Mouse (Mus musculus) testis, adult 2 months (tissue): Measurements from ENCODE around the gene Nxph3. TPM values are rescaled to one million over a fixed set of nuclear protein-coding genes. Genes with fewer than 3 reads are reported as not detected.

ENCODE experiments used
- H3K27ac ChIP-seq: fragments of 200-500 bp; 2 replicates; pipeline ENCODE4 v1.5.1; 2012; ENCODE audit warnings: low read depth, low read length; ENCODE audit not compliant: control insufficient read depth, insufficient read depth
- H3K27me3 ChIP-seq: fragments of 200-500 bp; 2 replicates; pipeline ENCODE4 v1.6.1; 2012; ENCODE audit warnings: mild to moderate bottlenecking, low read length, moderate library complexity; ENCODE audit not compliant: control insufficient read depth, insufficient read depth
- H3K36me3 ChIP-seq: fragments of 200-500 bp; 2 replicates; pipeline ENCODE4 v1.6.1; 2012; ENCODE audit warnings: mild to moderate bottlenecking, low read length; ENCODE audit not compliant: control insufficient read depth, insufficient read depth
- H3K4me1 ChIP-seq: fragments of 200-500 bp; 2 replicates; pipeline ENCODE4 v1.6.1; 2012; ENCODE audit warnings: low read length; ENCODE audit not compliant: control insufficient read depth, insufficient read depth
- H3K4me3 ChIP-seq: fragments of 200-500 bp; 2 replicates; pipeline ENCODE4 v1.5.1; 2012; ENCODE audit warnings: low read depth, mild to moderate bottlenecking, low read length, moderate library complexity, mixed read lengths; ENCODE audit not compliant: control insufficient read depth
- CTCF ChIP-seq: fragments of 200-500 bp; IDR thresholded peaks from 2 replicates; pipeline ENCODE4 v1.5.1; 2012; ENCODE audit warnings: low read depth, mild to moderate bottlenecking, inconsistent platforms, low read length, moderate library complexity; ENCODE audit not compliant: control insufficient read depth, insufficient read depth, insufficient replicate concordance
- POLR2A ChIP-seq: fragments of 200-500 bp; IDR thresholded peaks from 2 replicates; pipeline ENCODE4 v1.6.1; 2012; ENCODE audit warnings: low read depth, mild to moderate bottlenecking, inconsistent platforms, low read length, moderate library complexity; ENCODE audit not compliant: control insufficient read depth
- polyA plus RNA-seq: library from polyadenylated mRNA; depleted of rRNA; stranded (reverse); fragments of >200 nt; gene quantifications from 2 replicates; pipeline ENCODE4 v1.2.3, GENCODE M21; 2012

Nxph3 gene
- polyA plus RNA-seq, 1 experiment, result 1.9 TPM

DNA sequence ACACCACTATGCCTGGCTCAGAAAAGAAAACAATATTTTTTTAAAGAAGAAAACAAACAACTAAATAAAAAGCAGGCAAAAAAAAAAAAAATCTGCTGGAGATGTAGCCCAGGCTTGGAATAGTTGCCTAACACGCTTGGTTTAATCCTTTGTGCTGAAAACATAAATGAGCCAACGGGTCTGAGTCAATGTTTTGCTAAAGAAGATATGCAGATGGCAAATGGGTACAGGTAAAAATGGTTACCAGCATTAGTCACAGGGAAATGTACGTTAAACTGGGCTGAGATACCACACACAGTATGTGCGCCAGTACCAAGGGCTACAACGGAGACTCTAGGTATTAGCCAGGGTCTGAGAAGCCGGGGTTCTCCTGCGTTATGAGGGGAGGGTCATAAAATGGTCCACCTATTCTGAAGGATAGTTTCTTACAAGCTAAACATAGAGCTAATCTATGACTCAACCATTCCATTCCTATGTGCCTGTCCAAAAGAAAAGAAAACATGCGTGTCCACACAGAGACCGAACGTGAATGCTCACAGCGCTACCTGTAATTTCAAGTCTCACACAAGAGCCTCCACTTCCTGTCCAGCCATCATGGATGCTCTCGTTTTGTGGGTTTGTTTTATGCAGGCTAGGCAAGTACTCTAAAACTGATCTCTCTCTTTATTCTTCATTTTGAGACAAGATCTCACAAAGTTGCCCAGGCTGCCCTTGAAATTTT is 36.1 kb upstream of the Nxph3 start:
- TF ChIP-seq CTCF, result no peak
- no peak for TF ChIP-seq POLR2A
- no peak overlapping the region for H3K27ac ChIP-seq

DNA sequence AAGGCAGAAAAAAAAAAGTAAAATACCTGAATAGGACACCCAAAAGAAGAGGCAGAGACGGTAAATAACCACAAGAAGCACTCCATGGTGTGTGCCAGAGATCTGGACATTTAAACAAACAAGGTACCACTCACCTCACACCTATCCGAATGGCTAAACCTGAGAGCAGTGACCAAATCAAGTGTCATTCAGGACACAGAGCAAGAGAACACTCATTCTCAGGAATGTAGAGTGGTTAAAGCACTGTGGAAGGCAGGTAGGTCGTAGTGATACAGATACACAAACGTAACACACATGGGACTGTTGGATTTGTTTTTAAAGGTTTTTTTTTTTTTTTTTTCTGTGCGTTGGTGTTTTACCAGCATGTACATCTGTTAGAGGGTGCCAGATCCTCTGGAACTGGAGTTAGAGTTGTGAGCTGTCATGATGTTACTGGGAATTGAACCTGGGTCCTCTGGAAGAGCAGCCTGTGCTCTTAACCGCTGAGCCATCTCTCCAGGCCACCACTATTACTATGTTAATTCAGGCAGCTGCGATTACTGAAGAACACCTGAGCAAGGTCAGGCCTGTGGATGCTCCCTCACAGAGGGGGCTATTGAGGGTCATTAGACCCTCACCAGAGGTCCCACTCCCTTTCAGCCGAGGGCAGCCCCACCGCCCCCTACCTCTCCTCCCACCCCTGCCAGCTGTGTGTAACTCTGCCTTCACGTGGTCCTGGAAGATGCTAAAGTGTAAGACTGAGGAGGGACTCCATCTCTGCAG is 31.8 kb upstream of the Nxph3 start:
- no peak overlapping the region for H3K27ac ChIP-seq
- TF ChIP-seq CTCF (no peak), POLR2A (no peak)
- no peak overlapping the region for H3K4me3 ChIP-seq
- peaks cover 3% of the 10 kb centered on the region; the same call in 1 of the 2 replicates for H3K4me1 ChIP-seq
- no peaks in the 10 kb centered on the region for H3K27me3 ChIP-seq
- H3K36me3 ChIP-seq, result no peaks in the 10 kb centered on the region

More for the DNA sequence above, 36.1 kb upstream of the Nxph3 start:
- Histone ChIP-seq H3K36me3 (no peaks in the 10 kb centered on the region), H3K27me3 (no peaks in the 10 kb centered on the region), H3K4me1 (no peaks in the 10 kb centered on the region), H3K4me3 (no peak overlapping the region)

DNA sequence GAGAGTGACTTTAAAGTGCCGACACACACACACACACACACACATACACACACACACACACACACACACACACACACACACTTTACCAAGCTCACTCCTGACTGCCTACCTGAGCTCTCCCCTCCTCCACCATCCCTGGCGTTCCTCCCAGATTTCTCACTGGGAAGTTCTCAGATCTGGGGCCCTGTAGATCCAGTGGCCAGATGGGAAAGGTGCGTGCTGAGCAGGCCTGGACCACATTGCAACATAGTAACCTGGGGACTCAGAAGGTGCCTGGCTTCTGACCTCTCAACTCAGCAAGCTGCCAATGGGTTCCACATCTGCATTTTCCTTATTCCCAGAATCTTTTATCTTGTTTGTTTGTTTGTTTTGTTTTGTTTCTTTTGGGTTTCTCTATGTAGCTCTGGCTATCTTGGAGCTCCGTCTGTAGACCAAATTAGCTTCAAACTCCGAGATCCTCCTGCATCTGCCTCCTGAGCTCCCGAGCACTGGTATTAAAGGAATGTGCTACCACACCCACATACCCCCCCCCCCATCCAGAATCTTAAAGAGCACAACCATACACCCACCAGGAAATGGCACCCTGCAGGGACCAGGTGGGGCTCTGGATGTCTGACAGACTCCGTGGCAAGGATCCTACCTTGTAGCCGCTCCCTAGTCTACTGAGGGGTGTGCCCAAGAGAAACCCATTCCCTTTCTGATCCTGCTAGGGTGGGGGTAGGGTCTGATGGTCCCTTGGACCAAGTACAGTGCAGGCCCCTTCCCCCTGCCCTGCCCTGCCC is 30.4 kb upstream of the Nxph3 start:
- H3K4me3 ChIP-seq, result no peak overlapping the region
- H3K36me3 ChIP-seq, result no peaks in the 10 kb centered on the region
- H3K27ac ChIP-seq, result no peak overlapping the region
- TF ChIP-seq CTCF (no peak), POLR2A (no peak)
- peaks cover 3% of the 10 kb centered on the region; the same call in 1 of the 2 replicates for H3K4me1 ChIP-seq
- H3K27me3 ChIP-seq, result no peaks in the 10 kb centered on the region

DNA sequence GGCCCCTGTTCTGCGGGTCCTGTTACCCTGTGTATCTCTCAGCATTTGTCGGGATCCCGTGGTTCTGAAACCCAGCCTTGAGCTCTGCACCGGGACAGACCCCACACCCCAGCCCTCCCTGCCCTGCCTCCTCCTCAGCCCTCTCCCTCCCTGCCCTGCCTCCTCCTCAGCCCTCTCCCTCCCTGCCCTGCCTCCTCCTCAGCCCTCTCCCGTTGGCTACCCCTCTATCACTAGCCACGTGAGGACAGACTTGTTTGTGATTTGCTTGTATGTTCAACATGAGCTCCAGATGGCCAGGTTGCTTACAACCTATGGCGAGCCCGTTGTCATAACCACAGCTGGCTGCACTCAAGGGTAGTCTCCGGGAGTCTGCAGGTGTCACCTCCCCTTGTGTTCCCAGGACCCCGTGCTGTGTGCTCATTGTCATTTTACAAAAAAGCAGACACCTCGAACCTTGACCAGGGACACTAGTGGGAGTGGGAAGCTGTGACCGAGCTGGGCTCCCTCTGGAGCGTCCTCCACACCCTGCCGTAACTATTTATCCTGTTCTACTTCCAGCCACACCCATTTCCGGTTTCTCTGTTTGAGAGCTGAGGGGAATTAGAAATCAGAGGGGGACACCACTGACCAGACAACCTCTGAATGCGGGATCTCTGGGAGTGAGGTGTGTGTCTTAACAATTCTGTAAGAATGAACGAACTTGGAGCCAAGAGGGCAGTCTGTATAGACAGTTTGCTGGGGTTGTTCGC is 26.4 kb upstream of the Nxph3 start:
- H3K27ac ChIP-seq, result no peak overlapping the region
- TF ChIP-seq POLR2A (no peak), CTCF (no peak)

DNA sequence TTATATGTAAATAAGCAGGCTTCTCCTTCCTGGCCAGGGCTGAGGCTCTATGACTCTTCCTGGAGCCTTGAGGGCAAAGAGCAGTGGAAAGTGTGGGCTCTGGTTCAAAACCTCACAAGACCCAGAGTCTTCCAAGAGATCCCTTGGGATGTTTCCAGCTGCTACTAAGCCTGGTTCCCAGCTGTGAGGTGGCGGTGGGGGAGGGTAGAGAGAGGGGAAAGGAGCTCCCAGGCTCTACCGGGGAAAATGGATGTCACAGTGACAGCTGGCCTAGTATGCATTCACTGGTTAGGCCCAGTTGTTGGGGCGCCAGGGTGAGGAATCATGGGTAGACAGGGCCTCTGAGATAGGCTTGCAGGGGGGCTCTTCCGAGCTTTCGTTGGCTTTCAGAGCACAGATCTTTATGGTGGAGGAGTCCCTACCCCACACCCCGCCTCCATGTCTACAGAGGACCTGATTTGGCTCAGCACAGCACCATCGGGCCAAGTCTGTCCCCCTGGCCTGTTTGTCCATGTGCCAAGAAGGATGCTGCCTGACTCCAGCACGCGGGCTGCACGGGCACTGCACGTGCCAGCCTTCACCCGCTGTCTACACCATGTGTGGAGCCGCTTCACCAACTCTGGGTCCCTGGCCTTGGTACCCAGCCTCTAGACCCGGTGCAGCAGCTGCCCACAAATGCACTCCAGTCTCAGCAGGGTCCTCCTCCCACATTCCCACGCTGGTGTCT is 24.2 kb upstream of the Nxph3 start:
- TF ChIP-seq CTCF (no peak), POLR2A (no peak)
- no peaks in the 10 kb centered on the region for H3K27me3 ChIP-seq
- H3K36me3 ChIP-seq, result no peaks in the 10 kb centered on the region
- no peak overlapping the region for H3K27ac ChIP-seq
- H3K4me1 ChIP-seq, result peaks cover 5% of the 10 kb centered on the region
- H3K4me3 ChIP-seq, result no peak overlapping the region

More for the DNA sequence above, 26.4 kb upstream of the Nxph3 start:
- peaks cover 3% of the 10 kb centered on the region; the same call in 1 of the 2 replicates for H3K4me1 ChIP-seq
- no peaks in the 10 kb centered on the region for H3K36me3 ChIP-seq
- H3K27me3 ChIP-seq, result no peaks in the 10 kb centered on the region
- H3K4me3 ChIP-seq, result no peak overlapping the region

DNA sequence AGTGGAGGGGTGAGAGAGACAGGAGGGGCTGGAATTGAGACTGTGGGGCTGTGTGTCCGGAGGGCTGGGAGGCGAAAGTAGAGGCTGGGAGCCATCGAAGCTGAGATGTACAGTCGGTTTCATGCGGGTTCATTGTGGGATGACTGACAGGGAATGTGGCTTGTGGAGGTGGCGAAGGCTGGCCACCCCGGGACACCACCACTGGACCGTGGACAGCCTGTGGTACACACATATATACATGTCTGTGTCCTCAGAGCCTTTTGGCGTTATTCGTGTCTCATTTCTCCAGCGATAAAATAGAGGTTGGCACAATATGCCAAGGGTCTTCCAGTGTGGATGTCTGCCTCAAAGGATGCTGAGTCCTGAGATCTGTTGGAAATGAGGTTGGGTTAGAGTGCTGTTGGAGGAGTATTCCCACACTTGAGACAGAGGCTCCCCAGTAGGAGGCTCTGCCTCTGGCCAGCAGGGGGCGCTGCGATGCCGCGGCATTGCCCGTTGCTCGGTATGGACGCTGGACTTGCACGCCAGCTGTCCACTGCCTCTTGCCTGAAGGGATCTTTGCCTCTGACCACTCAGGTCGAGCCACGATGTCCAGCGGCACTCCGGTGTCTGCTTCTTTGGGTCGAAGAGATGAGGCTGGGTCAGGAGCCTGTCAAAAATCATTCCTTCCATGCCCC is 19.3 kb upstream of the Nxph3 start:
- Histone ChIP-seq H3K4me1 (peaks cover 13% of the 10 kb centered on the region), H3K4me3 (peak overlapping the region; percentile 30), H3K36me3 (no peaks in the 10 kb centered on the region), H3K27ac (no peak overlapping the region), H3K27me3 (no peaks in the 10 kb centered on the region)
- TF ChIP-seq POLR2A, result no peak
- TF ChIP-seq CTCF, result peak; percentile 99
